Mouse (Mus musculus): ENCODE data around the gene 9530068E07Rik.

GRCm38 (mm10) chr11:52449004-52449403 lies 52.8 kb downstream of the 9530068E07Rik start:
- TF ChIP-seq CTCF (IDR thresholded peaks at IDR 0.05; ENCODE audit: low read depth) (no peak), EP300 (IDR thresholded peaks at IDR 0.05; ENCODE audit: low read depth) (no peak)

Data from liver, postnatal 0 days (tissue).